Mouse (Mus musculus): ENCODE results near the gene Pbx3. TPM values are rescaled to one million over a fixed set of nuclear protein-coding genes. Genes with fewer than 3 reads are reported as not detected.
A peak's percentile ranks its signal among the peaks of the same experiment; 100 is the strongest.

The Pbx3 gene
- polyA plus RNA-seq (2015; fragmentation: Nextera tagmentation; extraction: Ambion mirVana) = 88.1 and 118 TPM in 2 replicates

DNA sequence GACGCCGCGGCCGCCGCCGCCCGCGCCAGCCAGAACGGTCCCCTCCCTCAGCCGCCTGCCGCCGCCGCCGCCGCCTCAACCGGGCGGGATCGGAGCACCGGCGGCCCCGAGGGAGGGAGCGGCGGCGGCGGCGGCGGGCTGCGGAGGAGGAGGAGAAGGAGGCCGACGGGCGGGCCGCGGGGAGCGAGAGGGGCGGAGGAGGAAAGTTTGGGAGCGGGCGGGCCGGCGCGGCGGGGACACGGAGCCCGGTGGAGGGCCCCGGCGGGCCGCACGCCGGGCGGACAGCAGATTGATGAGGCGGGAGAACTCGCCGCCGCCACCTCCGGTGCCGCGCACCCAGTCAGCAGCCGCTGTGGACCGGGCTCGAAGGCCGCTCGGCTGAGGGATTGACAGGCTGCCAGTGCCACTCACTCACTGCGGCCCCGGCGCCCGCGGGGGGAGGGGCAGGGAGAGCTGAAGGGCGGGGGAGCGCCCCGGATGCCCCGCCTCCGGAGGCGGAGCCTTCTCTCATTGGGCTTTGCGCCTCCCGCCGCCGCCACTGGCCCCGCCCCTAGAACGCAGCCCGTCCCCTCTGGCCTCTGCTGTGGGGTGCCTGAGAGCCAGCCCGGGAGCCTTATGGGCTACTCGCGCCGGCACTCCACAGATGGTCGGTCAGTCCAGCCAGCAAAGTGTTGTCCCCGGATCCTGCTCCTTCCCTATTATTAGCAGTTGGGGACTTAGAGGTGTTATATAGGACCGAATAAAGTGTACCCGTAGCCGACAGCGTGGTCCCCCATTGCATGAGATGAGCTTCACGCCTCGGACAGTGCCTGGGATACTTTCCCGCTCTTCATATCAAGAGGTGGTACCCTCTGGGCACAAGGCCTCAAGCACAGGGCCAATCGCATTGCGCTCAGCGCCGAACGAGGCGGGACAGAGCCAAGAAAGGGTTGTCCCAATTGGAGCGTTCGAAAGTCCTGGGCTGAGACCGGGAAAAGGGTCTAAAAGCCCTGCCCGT, at the start of gene Pbx3:
TSS of gene Pbx3 (minus strand) at position 838 of the 997 bp plus-strand sequence.
- peak within 1 kb of the TSS; percentile 92 for H3K4me2 ChIP-seq
- WGBS = under 1% methylated on average over 71 of the region's 102 CpGs
- no peaks in the 10 kb centered on the region for H3K9me3 ChIP-seq (replicated peaks)
- H3K9ac ChIP-seq (replicated peaks) = peak within 1 kb of the TSS; percentile 79
- peak within 1 kb of the TSS; percentile 80 for H3K4me3 ChIP-seq (replicated peaks)
- H3K36me3 ChIP-seq = no peaks in the 10 kb centered on the region
- H3K27me3 ChIP-seq (replicated peaks) = peaks cover 6% of the 10 kb centered on the region; the same call in 1 of the 2 replicates
- peaks cover 25% of the 10 kb centered on the region for H3K4me1 ChIP-seq
- H3K27ac ChIP-seq (replicated peaks) = peak within 1 kb of the TSS; percentile 96
- ATAC-seq (ENCODE audit: low FRiP score) = peak; percentile 93

DNA sequence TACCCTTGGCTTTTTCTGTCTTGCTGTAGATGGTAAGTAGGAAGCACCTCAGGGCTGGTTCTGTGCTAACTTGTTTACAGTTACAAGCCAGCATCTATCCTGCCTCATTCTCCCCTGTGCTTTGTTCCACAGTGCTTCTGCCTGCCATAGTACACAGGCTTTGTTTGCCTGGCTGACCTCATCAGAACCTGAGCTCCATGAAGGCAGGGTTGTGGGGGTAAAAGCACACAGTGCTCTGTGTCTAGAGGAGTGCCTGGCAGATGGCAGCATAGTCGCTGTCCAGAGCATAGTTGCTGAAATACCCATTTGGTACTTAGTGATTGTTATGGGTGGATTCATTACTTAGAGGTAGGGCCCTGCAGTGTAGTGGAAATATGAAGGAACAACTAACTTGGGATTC, 47.3 kb upstream of the Pbx3 start:
- Histone ChIP-seq H3K9me3 (replicated peaks) (no peaks in the 10 kb centered on the region), H3K4me2 (no peak overlapping the region)

GRCm38 (mm10) chr2:34409741-34410340, 36.9 kb upstream of the Pbx3 start:
- no peaks in the 10 kb centered on the region for H3K36me3 ChIP-seq
- peaks cover 17% of the 10 kb centered on the region for H3K4me1 ChIP-seq
- 82% methylated on average over 5 of the region's 5 CpGs for WGBS
- H3K4me3 ChIP-seq (replicated peaks) = no peak overlapping the region
- ATAC-seq (ENCODE audit: low FRiP score) = no peak
- no peaks in the 10 kb centered on the region for H3K9me3 ChIP-seq (replicated peaks)
- H3K4me2 ChIP-seq = no peak overlapping the region
- no peak overlapping the region for H3K27ac ChIP-seq (replicated peaks)
- H3K9ac ChIP-seq (replicated peaks) = no peak overlapping the region
- H3K27me3 ChIP-seq (replicated peaks) = no peaks in the 10 kb centered on the region

More for the DNA sequence above, 47.3 kb upstream of the Pbx3 start:
- Histone ChIP-seq H3K27me3 (replicated peaks) (no peaks in the 10 kb centered on the region), H3K36me3 (0 out of 2 replicates have a peak, but pooled peaks cover 3% of the 10 kb centered on the region), H3K4me1 (0 out of 2 replicates have a peak, but pooled peaks cover 5% of the 10 kb centered on the region), H3K9ac (replicated peaks) (no peak overlapping the region), H3K4me3 (replicated peaks) (no peak overlapping the region), H3K27ac (replicated peaks) (no peak overlapping the region)
- 62% methylated on average over 1 of the region's 1 CpGs for WGBS
- ATAC-seq (ENCODE audit: low FRiP score) = no peak

DNA sequence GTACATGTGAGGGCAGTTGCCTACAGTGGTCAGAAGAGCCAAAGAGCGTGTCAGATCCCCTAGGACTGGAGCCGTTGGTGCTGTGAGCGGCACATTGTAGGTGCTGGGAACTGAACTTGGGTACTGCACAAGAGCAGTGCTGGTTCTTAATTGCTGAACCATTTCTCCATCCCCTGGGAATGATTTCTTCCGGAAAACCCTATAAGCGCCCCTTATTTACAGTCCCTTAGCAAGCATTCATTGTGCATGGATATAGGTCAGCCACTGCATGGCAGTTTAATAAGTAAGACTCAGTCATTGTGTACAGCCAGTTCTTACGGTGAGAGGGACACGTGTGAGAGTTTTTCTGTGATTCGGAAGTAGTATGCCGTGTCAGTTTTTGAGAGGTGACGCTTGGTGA, 35.4 kb upstream of the Pbx3 start:
- H3K27me3 ChIP-seq (replicated peaks) = no peaks in the 10 kb centered on the region
- H3K4me2 ChIP-seq = no peak overlapping the region
- no peak overlapping the region for H3K9ac ChIP-seq (replicated peaks)
- H3K9me3 ChIP-seq (replicated peaks) = no peaks in the 10 kb centered on the region
- H3K4me1 ChIP-seq = peaks cover 17% of the 10 kb centered on the region
- H3K27ac ChIP-seq (replicated peaks) = no peak overlapping the region
- no peaks in the 10 kb centered on the region for H3K36me3 ChIP-seq
- ATAC-seq (ENCODE audit: low FRiP score) = no peak
- no peak overlapping the region for H3K4me3 ChIP-seq (replicated peaks)
- 85% methylated on average over 10 of the region's 10 CpGs for WGBS

DNA sequence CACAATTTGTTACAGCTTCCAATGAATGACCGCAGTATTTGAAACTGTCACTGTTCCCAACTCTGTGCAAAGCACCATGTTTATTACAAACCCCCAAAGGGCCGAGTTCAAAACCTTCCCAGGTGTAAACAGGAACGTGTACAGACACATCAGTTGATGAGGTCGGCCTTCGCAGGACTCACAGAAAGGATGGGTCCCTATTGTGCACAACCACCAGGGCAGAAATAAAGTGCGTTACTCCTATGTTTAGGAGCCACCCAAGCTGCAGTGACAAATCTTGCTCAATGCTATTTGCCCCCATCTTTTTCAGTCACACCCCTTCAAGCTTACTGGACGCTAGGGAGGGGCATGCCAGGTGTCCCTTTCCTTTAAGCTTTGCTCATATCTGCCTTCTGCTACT, 34.7 kb upstream of the Pbx3 start:
- H3K4me1 ChIP-seq = peaks cover 17% of the 10 kb centered on the region
- H3K27ac ChIP-seq (replicated peaks) = no peak overlapping the region
- WGBS = 26% methylated on average over 7 of the region's 7 CpGs
- H3K36me3 ChIP-seq = no peaks in the 10 kb centered on the region
- H3K27me3 ChIP-seq (replicated peaks) = no peaks in the 10 kb centered on the region
- no peaks in the 10 kb centered on the region for H3K9me3 ChIP-seq (replicated peaks)
- no peak for ATAC-seq (ENCODE audit: low FRiP score)
- peak overlapping the region; percentile 86; the same call in 1 of the 2 replicates for H3K9ac ChIP-seq (replicated peaks)
- H3K4me3 ChIP-seq (replicated peaks) = peak overlapping the region; percentile 78
- H3K4me2 ChIP-seq = peak overlapping the region; percentile 77

DNA sequence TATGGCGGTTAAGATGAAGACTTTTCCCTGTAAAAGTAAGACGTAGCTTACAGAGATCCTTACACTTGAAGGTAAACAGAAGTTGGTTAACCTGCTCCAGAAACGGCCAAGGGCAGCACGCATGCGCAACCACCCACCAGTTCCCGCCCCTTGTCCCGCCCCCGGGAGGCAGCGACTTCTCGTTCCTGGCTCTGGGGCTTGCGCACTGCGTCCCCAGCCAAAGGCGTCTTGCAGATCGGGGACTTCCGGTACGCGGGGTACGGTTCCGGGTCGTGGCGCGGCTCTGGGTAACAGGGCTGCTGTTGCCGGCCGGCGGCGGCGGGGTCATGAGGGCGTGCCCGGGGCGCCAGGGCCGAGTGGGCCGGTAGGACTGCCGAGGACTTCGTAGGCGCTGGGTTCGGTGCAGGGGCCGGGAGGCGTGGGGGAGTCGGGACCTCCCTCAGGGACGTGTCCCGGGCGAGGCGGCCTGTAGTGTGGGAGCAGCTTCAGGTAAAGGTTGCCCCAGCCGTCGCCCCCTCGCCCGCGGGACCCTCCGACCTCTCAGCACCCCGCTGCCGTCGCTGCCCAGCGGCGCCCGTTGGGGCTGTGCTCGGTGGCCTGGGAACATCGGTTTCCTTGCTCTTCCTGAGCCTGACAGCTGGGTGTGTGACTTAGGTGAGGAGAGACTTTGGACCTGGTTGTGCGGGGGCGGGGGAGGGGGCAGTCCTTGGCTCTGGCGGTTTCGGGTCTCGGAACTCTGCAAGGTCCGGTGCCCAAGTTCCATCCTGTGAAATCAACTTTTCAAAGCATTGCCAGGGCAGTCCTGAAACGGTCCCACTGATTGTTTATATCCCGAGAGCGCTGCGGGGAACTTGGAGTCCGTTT, 33.9 kb upstream of the Pbx3 start, which contains the start of gene Mapkap1:
TSS of gene Mapkap1 (plus strand) at position 171 of the 864 bp plus-strand sequence.
- Histone ChIP-seq H3K4me1 (peaks cover 17% of the 10 kb centered on the region), H3K36me3 (no peaks in the 10 kb centered on the region), H3K4me2 (peak within 1 kb of the TSS; percentile 77), H3K9ac (replicated peaks) (peak within 1 kb of the TSS; percentile 86), H3K9me3 (replicated peaks) (no peaks in the 10 kb centered on the region), H3K27ac (replicated peaks) (peak within 1 kb of the TSS; percentile 68), H3K4me3 (replicated peaks) (peak within 1 kb of the TSS; percentile 78), H3K27me3 (replicated peaks) (no peaks in the 10 kb centered on the region)
- under 1% methylated on average over 68 of the region's 68 CpGs for WGBS
- ATAC-seq (ENCODE audit: low FRiP score) = peak; percentile 99

DNA sequence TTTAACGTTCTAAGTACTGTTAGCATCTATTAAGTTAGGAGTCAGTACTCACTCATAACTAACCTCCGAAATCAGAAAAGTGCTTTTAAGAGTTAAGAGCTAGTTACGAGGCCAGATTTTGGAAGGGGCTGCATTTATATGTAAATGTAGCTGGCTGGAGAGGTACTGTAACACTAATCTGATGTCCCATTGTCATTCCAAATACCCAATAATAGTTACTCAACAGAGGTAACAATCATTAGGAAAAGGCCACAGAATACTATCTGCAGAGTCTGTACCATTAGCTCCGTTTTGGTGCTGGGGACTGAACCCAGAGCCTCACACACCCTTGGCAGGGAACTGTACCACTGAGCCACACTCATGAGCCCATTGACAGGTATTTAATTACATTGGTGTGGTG, 26.6 kb upstream of the Pbx3 start:
- no peak for ATAC-seq (ENCODE audit: low FRiP score)
- 53% methylated on average over 4 of the region's 4 CpGs for WGBS

GRCm38 (mm10) chr2:34378930-34379329, 6.0 kb upstream of the Pbx3 start:
- Histone ChIP-seq H3K9me3 (replicated peaks) (no peaks in the 10 kb centered on the region), H3K36me3 (no peaks in the 10 kb centered on the region), H3K4me2 (no peak overlapping the region), H3K27me3 (replicated peaks) (peaks cover 6% of the 10 kb centered on the region; the same call in 1 of the 2 replicates), H3K27ac (replicated peaks) (no peak overlapping the region), H3K4me1 (no peaks in the 10 kb centered on the region), H3K4me3 (replicated peaks) (no peak overlapping the region), H3K9ac (replicated peaks) (no peak overlapping the region)
- WGBS = 92% methylated on average over 2 of the region's 2 CpGs
- ATAC-seq (ENCODE audit: low FRiP score) = no peak

More for the DNA sequence above, 26.6 kb upstream of the Pbx3 start:
- H3K27me3 ChIP-seq (replicated peaks) = no peaks in the 10 kb centered on the region
- H3K4me3 ChIP-seq (replicated peaks) = no peak overlapping the region
- H3K36me3 ChIP-seq = no peaks in the 10 kb centered on the region
- H3K9ac ChIP-seq (replicated peaks) = no peak overlapping the region
- H3K9me3 ChIP-seq (replicated peaks) = no peaks in the 10 kb centered on the region
- no peaks in the 10 kb centered on the region for H3K4me1 ChIP-seq
- H3K27ac ChIP-seq (replicated peaks) = no peak overlapping the region
- H3K4me2 ChIP-seq = no peak overlapping the region

DNA sequence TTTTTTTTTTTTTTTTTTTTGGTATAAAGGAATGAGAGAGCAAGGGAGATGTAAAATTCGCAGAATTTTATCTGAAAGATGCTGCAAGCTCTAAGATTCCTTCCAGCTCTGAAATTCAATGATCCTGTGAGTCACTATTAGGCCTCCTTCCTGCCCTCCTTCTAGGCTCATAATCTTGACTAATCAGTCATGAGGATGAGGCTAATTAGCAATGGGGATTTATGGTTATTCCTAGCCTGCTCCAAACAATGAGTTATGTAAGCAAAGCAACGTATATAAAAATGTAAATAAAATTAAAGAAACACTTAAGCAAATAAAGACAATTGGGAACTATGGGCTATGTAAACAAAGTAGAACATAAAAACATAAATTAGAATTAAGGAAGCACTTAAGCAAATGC, 1.4 kb upstream of the Pbx3 start:
- Histone ChIP-seq H3K9me3 (replicated peaks) (no peaks in the 10 kb centered on the region), H3K36me3 (no peaks in the 10 kb centered on the region), H3K4me2 (no peak overlapping the region), H3K4me3 (replicated peaks) (no peak overlapping the region), H3K4me1 (peaks cover 22% of the 10 kb centered on the region), H3K9ac (replicated peaks) (no peak overlapping the region), H3K27ac (replicated peaks) (no peak overlapping the region), H3K27me3 (replicated peaks) (peaks cover 6% of the 10 kb centered on the region; the same call in 1 of the 2 replicates)
- 55% methylated on average over 2 of the region's 2 CpGs for WGBS
- no peak for ATAC-seq (ENCODE audit: low FRiP score)

DNA sequence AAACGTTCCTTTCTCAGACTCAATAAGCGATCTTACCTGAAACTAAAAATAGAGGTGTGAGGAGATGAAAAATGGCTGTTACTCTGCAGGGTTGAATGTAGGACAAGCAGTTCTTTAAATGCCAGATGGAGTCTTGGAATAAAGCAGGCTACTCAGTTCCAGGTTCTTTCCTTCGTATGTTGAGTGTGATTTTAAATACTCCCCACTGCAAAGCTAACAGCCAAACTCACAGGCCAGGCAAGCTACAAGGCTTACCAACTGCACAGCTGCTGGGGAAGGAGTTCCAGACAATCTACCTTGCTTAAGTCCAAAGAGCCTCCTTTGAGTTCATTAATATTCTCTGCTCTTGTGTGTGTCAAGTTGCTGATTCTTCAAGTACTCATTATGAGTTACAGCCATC, 944 bp upstream of the Pbx3 start:
- WGBS = 42% methylated on average over 3 of the region's 3 CpGs
- no peaks in the 10 kb centered on the region for H3K9me3 ChIP-seq (replicated peaks)
- H3K9ac ChIP-seq (replicated peaks) = no peak overlapping the region
- H3K4me1 ChIP-seq = peaks cover 22% of the 10 kb centered on the region
- no peak for ATAC-seq (ENCODE audit: low FRiP score)
- H3K4me2 ChIP-seq = peak overlapping the region; percentile 92; the same call in 1 of the 2 replicates
- H3K27ac ChIP-seq (replicated peaks) = no peak overlapping the region
- peaks cover 6% of the 10 kb centered on the region; the same call in 1 of the 2 replicates for H3K27me3 ChIP-seq (replicated peaks)
- H3K4me3 ChIP-seq (replicated peaks) = no peak overlapping the region
- no peaks in the 10 kb centered on the region for H3K36me3 ChIP-seq

Measured in neural tube, embryonic 15.5 days (tissue).